Mouse (Mus musculus) embryonic facial prominence, embryonic 11.5 days (tissue): ENCODE data around the gene Eif4e2. TPM values are rescaled to one million over a fixed set of nuclear protein-coding genes. Genes with fewer than 3 reads are reported as not detected.

ENCODE experiments used
- ATAC-seq: fragments of 200-750 bp; cut with Nextera tagmentation; replicated peaks from 2 replicates; pipeline ENCODE4 v1.8.0; 2017; ENCODE audit warnings: low read depth; ENCODE audit not compliant: insufficient number of reproducible peaks, low FRiP score, low TSS enrichment
- DNase-seq: peaks from one replicate; pipeline ENCODE4 v3.0.0-alpha.2; 2015; ENCODE audit warnings: low spot score
- H3K27ac ChIP-seq: fragments of 300-500 bp; sonication (generic); replicated peaks from 2 replicates; pipeline ENCODE4 v1.5.1; 2014; ENCODE audit warnings: mild to moderate bottlenecking, low read depth, low read length, control low read depth
- H3K27me3 ChIP-seq: fragments of 300-500 bp; sonication (generic); 2 replicates; pipeline ENCODE4 v1.6.1; 2014; ENCODE audit warnings: mild to moderate bottlenecking, low read length, moderate library complexity, mixed read lengths; ENCODE audit not compliant: control insufficient read depth, insufficient read depth
- H3K36me3 ChIP-seq: fragments of 300-500 bp; sonication (generic); replicated peaks from 2 replicates; pipeline ENCODE4 v1.6.1; 2014; ENCODE audit warnings: low read depth, mild to moderate bottlenecking, low read length, moderate library complexity, mixed read lengths; ENCODE audit not compliant: control insufficient read depth, insufficient read depth
- H3K4me1 ChIP-seq: fragments of 300-500 bp; sonication (generic); 2 replicates; pipeline ENCODE4 v1.6.1; 2014; ENCODE audit warnings: low read length, mixed read lengths; ENCODE audit not compliant: control insufficient read depth, insufficient read depth
- H3K4me2 ChIP-seq: fragments of 300-500 bp; sonication (generic); 2 replicates; pipeline ENCODE4 v1.6.1; 2014; ENCODE audit warnings: low read depth, mild to moderate bottlenecking, control low read depth, low read length, moderate library complexity
- H3K4me3 ChIP-seq: fragments of 300-500 bp; sonication (generic); 2 replicates; pipeline ENCODE4 v1.5.1; 2014; ENCODE audit warnings: low read depth, low read length, control low read depth
- H3K9ac ChIP-seq: fragments of 300-500 bp; sonication (generic); replicated peaks from 2 replicates; pipeline ENCODE4 v1.6.1; 2014; ENCODE audit warnings: mild to moderate bottlenecking, control low read depth, low read length
- H3K9me3 ChIP-seq: fragments of 300-500 bp; sonication (generic); replicated peaks from 2 replicates; pipeline ENCODE4 v1.6.1; 2016; ENCODE audit warnings: mild to moderate bottlenecking, low read length, inconsistent platforms, mixed read lengths; ENCODE audit not compliant: control insufficient read depth
- whole genome bisulfite sequencing: fragments of 180-500 bp; shearing (Covaris S2); extraction: QIAGEN DNeasy Blood & Tissue Kit; methylation state at CpG from one replicate; pipeline ENCODE4 v1.1.7; 2014; 5-methylcytosine and 5-hydroxymethylcytosine counted together
- polyA plus RNA-seq: library from polyadenylated mRNA; unstranded; fragments of >200 nt; fragmentation: Nextera tagmentation; extraction: Ambion mirVana; gene quantifications from 2 replicates; pipeline ENCODE4 v1.2.1, GENCODE M21; 2014

Eif4e2 gene
- polyA plus RNA-seq, 1 experiment from 2014 or later = 148 TPM

- Histone ChIP-seq H3K9ac (no peak overlapping the region), H3K4me2 (no peak overlapping the region), H3K27me3 (peaks cover 10% of the 10 kb centered on the region), H3K36me3 (no peaks in the 10 kb centered on the region), H3K4me1 (no peaks in the 10 kb centered on the region), H3K4me3 (no peak overlapping the region), H3K27ac (no peak overlapping the region), H3K9me3 (no peaks in the 10 kb centered on the region)
- DNase-seq (no peak), ATAC-seq (peak; percentile 61; the same call in 1 of the 2 replicates)
- WGBS = 37% methylated on average over 3 of the region's 3 CpGs
These were observed 8.2 kb upstream of the Eif4e2 start for GRCm38 (mm10) chr1:87205502-87205901.

GRCm38 (mm10) chr1:87206339-87206738 lies 7.4 kb upstream of the Eif4e2 start:
- ATAC-seq (no peak), DNase-seq (peak; percentile 26)
- H3K4me3 ChIP-seq = no peak overlapping the region

DNA sequence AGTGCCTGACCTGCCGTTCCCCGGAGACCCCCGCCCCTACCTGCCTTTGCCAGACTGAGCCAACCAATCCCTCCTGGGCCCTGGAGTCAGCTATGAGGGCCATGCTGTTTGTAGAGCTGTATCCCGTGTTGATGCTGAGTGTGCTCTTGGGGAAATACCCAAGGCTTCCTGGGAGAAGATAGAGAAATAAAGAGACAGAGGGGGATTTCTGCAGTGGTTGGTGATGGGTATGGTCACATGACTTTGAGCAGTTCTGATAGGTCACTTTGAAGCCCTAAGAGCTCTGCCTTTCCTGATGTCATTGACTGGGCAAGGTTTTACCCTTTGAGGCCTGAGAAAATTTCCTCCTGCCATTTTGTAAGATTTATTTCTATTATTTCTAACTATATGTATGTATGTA lies 2.3 kb upstream of the Eif4e2 start:
- ATAC-seq (no peak), DNase-seq (no peak)
- no peaks in the 10 kb centered on the region for H3K9me3 ChIP-seq
- no peaks in the 10 kb centered on the region for H3K4me1 ChIP-seq
- H3K27me3 ChIP-seq = peaks cover 4% of the 10 kb centered on the region; the same call in 1 of the 2 replicates
- no peak overlapping the region for H3K27ac ChIP-seq
- no peak overlapping the region for H3K4me3 ChIP-seq
- H3K36me3 ChIP-seq = no peaks in the 10 kb centered on the region
- 88% methylated on average over 4 of the region's 4 CpGs for WGBS
- H3K9ac ChIP-seq = no peak overlapping the region
- H3K4me2 ChIP-seq = no peak overlapping the region

More at GRCm38 (mm10) chr1:87206339-87206738, 7.4 kb upstream of the Eif4e2 start:
- Histone ChIP-seq H3K9me3 (no peaks in the 10 kb centered on the region), H3K27me3 (peaks cover 10% of the 10 kb centered on the region), H3K27ac (no peak overlapping the region), H3K4me2 (no peak overlapping the region; the same call in 1 of the 2 replicates), H3K9ac (no peak overlapping the region), H3K36me3 (no peaks in the 10 kb centered on the region), H3K4me1 (no peaks in the 10 kb centered on the region)
- 18% methylated on average over 17 of the region's 17 CpGs for WGBS

GRCm38 (mm10) chr1:87214748-87215147 lies 1.0 kb downstream of the Eif4e2 start:
- Histone ChIP-seq H3K4me2 (peak overlapping the region; percentile 71), H3K27me3 (no peaks in the 10 kb centered on the region), H3K36me3 (no peaks in the 10 kb centered on the region; the same call in 1 of the 2 replicates), H3K9me3 (no peaks in the 10 kb centered on the region), H3K9ac (peak overlapping the region; percentile 96), H3K4me3 (peak overlapping the region; percentile 86), H3K4me1 (no peaks in the 10 kb centered on the region), H3K27ac (no peak overlapping the region)
- 32% methylated on average over 4 of the region's 4 CpGs for WGBS
- DNase-seq = no peak
- no peak for ATAC-seq

GRCm38 (mm10) chr1:87217938-87218337 lies 4.2 kb downstream of the Eif4e2 start:
- no peak overlapping the region for H3K27ac ChIP-seq
- H3K4me2 ChIP-seq = no peak overlapping the region
- no peaks in the 10 kb centered on the region for H3K4me1 ChIP-seq
- H3K9ac ChIP-seq = no peak overlapping the region
- H3K4me3 ChIP-seq = no peak overlapping the region
- no peaks in the 10 kb centered on the region for H3K9me3 ChIP-seq
- no peaks in the 10 kb centered on the region for H3K27me3 ChIP-seq
- peaks cover 9% of the 10 kb centered on the region for H3K36me3 ChIP-seq
- no peak for ATAC-seq
- 65% methylated on average over 3 of the region's 3 CpGs for WGBS
- no peak for DNase-seq

- WGBS = 97% methylated on average over 8 of the region's 8 CpGs
- Histone ChIP-seq H3K36me3 (peaks cover 20% of the 10 kb centered on the region), H3K27me3 (no peaks in the 10 kb centered on the region)
These were observed 12.0 kb downstream of the Eif4e2 start for GRCm38 (mm10) chr1:87225739-87226138.

GRCm38 (mm10) chr1:87226409-87227159 lies 12.9 kb downstream of the Eif4e2 start:
- H3K27me3 ChIP-seq = no peaks in the 10 kb centered on the region
- ATAC-seq (no peak), DNase-seq (no peak)
- no peaks in the 10 kb centered on the region for H3K4me1 ChIP-seq
- peaks cover 18% of the 10 kb centered on the region for H3K36me3 ChIP-seq
- no peak overlapping the region for H3K9ac ChIP-seq
- no peak overlapping the region for H3K4me2 ChIP-seq
- H3K4me3 ChIP-seq = no peak overlapping the region
- no peak overlapping the region for H3K27ac ChIP-seq
- no peaks in the 10 kb centered on the region for H3K9me3 ChIP-seq
- WGBS = 95% methylated on average over 1 of the region's 1 CpGs

More at GRCm38 (mm10) chr1:87225739-87226138, 12.0 kb downstream of the Eif4e2 start:
- ATAC-seq = no peak
- DNase-seq = no peak
- no peak overlapping the region for H3K4me2 ChIP-seq
- no peaks in the 10 kb centered on the region for H3K4me1 ChIP-seq
- H3K9me3 ChIP-seq = no peaks in the 10 kb centered on the region
- no peak overlapping the region for H3K27ac ChIP-seq
- no peak overlapping the region for H3K4me3 ChIP-seq
- no peak overlapping the region for H3K9ac ChIP-seq

GRCm38 (mm10) chr1:87227160-87227550 lies 13.4 kb downstream of the Eif4e2 start:
- no peaks in the 10 kb centered on the region for H3K27me3 ChIP-seq
- DNase-seq = no peak
- H3K27ac ChIP-seq = no peak overlapping the region
- H3K9me3 ChIP-seq = no peaks in the 10 kb centered on the region
- H3K4me2 ChIP-seq = no peak overlapping the region
- peaks cover 16% of the 10 kb centered on the region for H3K36me3 ChIP-seq
- no peaks in the 10 kb centered on the region for H3K4me1 ChIP-seq
- no peak overlapping the region for H3K9ac ChIP-seq
- 94% methylated on average over 3 of the region's 3 CpGs for WGBS
- no peak overlapping the region for H3K4me3 ChIP-seq
- no peak for ATAC-seq
